Mouse (Mus musculus): ENCODE data around the gene Adora2a. TPM values are rescaled to one million over a fixed set of nuclear protein-coding genes. Genes with fewer than 3 reads are reported as not detected.
"Not testable (repeated sequence)": the region's sequence is repeated elsewhere in the genome, so short reads cannot be mapped to it uniquely, and the experiment has no call there.

Adora2a gene
- 1 to 10 TPM; 4.4 to 5.5 TPM for total RNA-seq (2021)
- long read RNA-seq, experiment 1, partial matches to known transcripts = 0 of 2 reads
- long read RNA-seq, experiment 1, other reads (novel, unspliced or antisense) = 1 of 2 reads
- long read RNA-seq, experiment 2, partial matches to known transcripts = 1 of 1 reads
- long read RNA-seq, experiment 2, other reads (novel, unspliced or antisense) = 0 of 1 reads

GRCm38 (mm10) chr10:75316872-75316907, at the start of gene Adora2a:
Gene Adora2a (plus strand): TSS chr10:75316877.
- DNase-seq (ENCODE audit: low spot score in 2 of 2) = no peak

- no peak for DNase-seq (ENCODE audit: low spot score in 2 of 2)
Observed at GRCm38 (mm10) chr10:75273020-75273419, 43.7 kb upstream of the Adora2a start.

- no peak for DNase-seq (ENCODE audit: low spot score in 2 of 2)
Observed at GRCm38 (mm10) chr10:75276427-75277013, 40.2 kb upstream of the Adora2a start.

- DNase-seq (ENCODE audit: low spot score in 2 of 2) = no peak
Observed at GRCm38 (mm10) chr10:75277501-75277900, 39.2 kb upstream of the Adora2a start.

DNA sequence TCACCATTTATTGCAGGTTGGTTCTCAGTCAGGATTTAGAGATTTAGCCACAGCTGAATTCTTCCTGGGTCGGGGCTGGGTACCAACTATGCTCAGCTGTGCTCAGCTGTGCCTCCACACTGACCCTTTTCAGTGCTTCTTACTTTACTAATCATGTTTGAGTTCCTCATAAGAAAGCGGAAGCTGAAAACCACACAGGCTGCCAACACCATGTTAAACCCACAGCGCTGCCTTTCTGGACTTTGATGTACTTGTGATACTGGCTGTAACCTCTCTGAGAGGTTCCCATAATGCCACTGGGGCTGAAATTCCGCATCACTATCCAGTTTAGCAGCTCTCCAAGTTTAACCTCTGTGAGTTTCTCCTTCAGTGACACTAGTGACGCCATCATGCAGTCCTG, 34.0 kb upstream of the Adora2a start:
- no peak for DNase-seq (ENCODE audit: low spot score in 2 of 2)

DNA sequence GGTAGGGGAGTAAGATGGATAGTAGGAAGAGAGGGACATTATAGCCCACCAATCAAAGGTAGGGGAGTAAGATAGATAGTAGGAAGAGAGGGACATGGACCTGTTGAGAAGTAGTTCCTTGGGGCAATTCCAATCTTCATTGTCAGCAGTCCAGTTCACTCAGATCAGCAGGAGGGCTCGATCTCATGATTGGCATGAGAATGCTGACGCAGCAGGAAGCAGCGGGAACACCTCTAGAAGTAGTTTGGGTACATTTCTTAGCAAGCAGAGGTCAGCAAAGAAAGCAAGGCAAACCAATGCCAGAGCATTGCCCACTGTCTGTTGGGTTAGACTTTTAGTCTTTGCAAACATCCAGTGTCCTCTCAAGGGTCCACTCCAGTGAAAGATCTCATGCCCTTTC, 32.9 kb upstream of the Adora2a start:
- no peak for DNase-seq (ENCODE audit: low spot score in 2 of 2)

DNA sequence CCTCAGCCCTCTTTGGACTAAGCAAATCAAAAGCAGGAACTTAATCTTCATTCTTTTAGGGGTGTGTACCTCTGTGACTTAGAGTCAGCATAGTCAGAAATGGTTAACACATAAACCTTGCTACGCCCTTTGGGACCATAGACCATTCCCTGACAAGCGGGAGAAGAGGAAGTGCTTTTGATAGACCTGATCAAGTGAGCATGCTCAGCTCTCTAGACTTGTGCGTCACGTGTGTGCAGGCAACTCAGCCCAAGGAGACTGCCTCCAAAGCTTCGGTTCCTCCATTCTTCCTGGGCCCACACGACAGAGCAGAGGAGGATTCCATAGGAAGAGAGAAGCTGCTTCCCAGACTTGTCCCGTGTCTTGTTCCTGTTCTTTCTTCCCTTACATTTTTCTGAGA, 28.1 kb upstream of the Adora2a start:
- DNase-seq (ENCODE audit: low spot score in 2 of 2) = no peak

- no peak for DNase-seq (ENCODE audit: low spot score in 2 of 2)
Observed at GRCm38 (mm10) chr10:75289392-75289791, 27.3 kb upstream of the Adora2a start.

DNA sequence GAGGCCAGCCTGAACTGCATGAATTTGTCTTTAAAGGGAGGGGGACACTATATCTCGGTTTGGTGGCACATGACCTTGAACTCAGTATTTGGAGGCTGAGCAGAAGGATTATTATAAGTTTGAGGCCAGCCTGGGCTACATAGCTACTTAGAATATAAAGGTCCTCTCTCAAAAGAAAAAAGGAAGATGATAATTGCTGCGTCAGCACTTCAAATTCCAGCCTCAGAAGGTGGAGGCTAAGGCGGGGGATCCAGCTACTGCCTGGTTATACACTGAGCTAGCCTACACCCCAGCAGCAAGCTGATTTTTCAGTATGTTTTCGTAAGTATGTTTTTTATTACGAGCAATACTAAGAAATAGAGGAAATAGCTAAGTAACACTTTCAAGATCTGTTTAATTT, 26.0 kb upstream of the Adora2a start:
- no peak for DNase-seq (ENCODE audit: low spot score in 2 of 2)

GRCm38 (mm10) chr10:75291338-75291737, 25.3 kb upstream of the Adora2a start:
- no peak for DNase-seq (ENCODE audit: low spot score in 2 of 2)

- DNase-seq (ENCODE audit: low spot score in 2 of 2) = not testable (repeated sequence)
Observed at GRCm38 (mm10) chr10:75292206-75292605, 24.5 kb upstream of the Adora2a start.

DNA sequence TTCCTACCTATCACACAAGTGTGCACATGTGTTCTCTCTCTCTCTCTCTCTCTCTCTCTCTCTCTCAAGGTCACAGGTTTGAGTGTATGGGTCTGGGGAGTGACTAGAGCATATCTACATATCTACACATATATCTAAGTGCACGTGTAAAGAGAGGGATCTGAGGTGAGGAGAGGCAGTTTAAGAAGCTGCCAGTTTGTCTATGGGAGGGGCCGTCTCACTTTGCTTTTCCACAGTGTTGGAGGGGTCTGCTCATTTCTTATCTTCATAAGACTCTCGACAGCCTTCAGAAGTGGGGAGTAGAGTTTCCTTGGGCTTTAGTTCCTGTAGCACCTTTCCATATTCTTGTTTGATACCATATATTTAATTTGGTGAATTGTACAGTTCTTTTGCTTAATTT, 23.4 kb upstream of the Adora2a start:
- DNase-seq (ENCODE audit: low spot score in 2 of 2) = no peak

- DNase-seq (ENCODE audit: low spot score in 2 of 2) = peak in 1 of 2 experiments; percentile 4
Observed at GRCm38 (mm10) chr10:75294362-75294761, 22.3 kb upstream of the Adora2a start.

DNA sequence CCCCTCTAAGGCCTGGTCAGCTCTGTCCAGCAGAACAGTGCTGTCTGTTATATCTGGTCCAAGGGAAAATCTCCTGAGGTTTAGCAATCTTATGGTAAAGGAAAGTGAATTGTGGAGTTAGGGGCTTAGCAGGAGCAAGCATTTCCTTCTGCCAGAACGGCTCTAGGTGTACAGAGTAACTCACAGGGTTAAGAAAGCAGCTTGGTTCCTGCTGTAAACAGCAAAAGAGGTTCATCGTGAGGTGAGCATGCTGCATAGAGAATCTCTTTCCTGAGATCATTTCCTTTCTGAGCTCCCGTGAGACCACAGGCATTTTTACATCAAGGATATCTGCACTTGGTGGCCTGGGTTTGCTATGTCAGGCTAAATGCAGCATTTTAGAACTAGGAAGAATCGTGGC, 21.8 kb upstream of the Adora2a start:
- DNase-seq (ENCODE audit: low spot score in 2 of 2) = no peak

- no peak for DNase-seq (ENCODE audit: low spot score in 2 of 2)
Observed at GRCm38 (mm10) chr10:75298608-75299007, 18.1 kb upstream of the Adora2a start.

GRCm38 (mm10) chr10:75299785-75300418, 16.8 kb upstream of the Adora2a start:
- DNase-seq (ENCODE audit: low spot score in 2 of 2) = peak; percentile 35 to 46

- no peak for DNase-seq (ENCODE audit: low spot score in 2 of 2)
Observed at GRCm38 (mm10) chr10:75301195-75301806, 15.4 kb upstream of the Adora2a start.

GRCm38 (mm10) chr10:75301937-75302336, 14.7 kb upstream of the Adora2a start:
- DNase-seq (ENCODE audit: low spot score in 2 of 2) = no peak

DNA sequence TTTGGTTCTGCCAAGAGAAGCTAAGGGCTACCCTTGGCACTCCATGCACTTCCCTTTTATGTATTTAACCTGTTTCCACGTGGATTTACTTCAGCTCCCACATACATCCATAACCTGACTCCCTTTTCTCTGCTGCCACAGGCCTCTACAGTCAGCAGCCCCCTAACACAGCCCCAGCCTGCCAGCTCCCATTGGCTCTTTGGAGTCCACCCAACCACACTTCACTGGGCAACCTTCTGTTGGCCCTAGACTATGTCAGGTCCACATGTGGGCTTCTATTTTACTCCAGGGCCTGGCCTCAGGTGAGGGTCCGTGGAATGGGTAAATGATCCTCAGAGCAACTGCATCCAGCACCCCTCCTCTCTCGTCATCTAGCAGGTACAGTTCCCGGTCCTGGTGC, 14.1 kb upstream of the Adora2a start:
- DNase-seq (ENCODE audit: low spot score in 2 of 2) = no peak

DNA sequence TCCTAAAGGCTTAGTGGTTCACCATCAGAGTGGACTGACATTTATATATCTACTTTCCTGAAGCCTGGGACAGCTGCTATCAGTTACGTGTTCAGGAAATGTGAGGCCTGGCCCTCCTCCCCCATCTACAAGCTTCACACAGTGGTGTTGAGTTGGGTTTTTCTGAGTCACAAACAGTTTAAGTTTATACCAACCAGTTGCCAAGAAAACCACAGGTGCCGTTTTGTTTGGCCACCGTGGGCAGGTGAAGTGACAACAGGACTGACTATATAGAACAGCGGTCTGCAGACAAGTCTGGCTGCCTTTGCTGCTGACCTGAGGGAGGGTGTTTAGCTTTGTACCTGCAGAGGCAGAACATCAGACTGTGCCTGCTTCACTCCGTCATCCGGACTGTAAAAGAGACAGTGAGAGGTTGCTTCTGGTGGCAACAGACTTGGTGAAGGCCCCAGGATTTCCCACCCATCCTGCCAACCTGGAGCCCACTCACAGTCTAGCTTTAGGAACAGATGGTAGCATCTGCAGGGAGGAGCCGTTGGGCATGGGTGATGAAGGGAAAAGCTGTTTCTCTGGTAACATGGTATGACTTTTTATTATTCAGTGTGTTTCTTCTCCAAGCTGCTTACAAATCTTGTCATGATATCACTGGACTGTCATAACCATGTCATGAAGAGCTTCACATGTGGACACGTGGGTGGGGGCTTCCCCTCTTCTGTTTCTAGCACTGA, 13.2 kb upstream of the Adora2a start:
- DNase-seq (ENCODE audit: low spot score in 2 of 2) = no peak

GRCm38 (mm10) chr10:75304049-75304405, 12.7 kb upstream of the Adora2a start:
- no peak for DNase-seq (ENCODE audit: low spot score in 2 of 2)

DNA sequence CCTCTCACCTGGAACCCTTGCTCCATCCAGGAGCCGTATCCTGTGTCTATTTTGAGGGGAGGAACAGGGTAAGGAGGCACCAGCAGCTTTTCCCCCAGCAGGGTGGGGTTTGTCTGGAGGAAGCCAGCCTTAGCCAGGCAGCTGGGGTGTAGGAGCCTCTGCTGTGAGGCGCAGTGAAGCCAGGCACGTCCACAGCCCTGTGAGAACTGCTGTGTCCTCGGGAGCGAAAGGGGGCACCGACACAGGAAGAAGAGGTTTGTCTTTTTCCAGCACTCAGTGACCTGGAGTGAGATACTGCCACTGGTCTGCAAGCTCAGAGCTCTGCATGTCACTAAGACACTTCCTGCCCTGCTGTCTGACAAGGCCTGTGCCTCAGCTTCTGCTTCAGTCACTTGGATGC, 12.3 kb upstream of the Adora2a start:
- DNase-seq (ENCODE audit: low spot score in 2 of 2) = no peak

DNA sequence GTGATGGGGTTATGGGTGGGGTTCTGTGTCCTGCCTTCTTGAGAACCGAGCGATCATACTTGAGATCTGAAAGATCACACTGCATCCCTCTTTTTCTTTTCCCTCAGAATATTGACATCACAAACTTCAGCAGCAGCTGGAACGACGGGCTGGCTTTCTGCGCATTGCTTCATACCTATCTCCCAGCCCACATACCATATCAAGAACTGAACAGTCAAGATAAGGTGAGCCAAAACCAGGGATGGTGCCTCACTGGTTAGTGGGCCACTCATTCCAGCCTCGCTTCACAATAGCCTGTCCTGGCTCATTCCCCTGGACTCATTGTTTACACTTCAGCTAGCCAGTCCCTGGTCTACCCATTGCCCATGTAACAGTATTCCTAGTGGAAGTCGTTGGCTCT, 9.5 kb upstream of the Adora2a start:
- DNase-seq (ENCODE audit: low spot score in 2 of 2) = no peak
